Mouse (Mus musculus): Measurements from ENCODE around the gene Tmco5.

DNA sequence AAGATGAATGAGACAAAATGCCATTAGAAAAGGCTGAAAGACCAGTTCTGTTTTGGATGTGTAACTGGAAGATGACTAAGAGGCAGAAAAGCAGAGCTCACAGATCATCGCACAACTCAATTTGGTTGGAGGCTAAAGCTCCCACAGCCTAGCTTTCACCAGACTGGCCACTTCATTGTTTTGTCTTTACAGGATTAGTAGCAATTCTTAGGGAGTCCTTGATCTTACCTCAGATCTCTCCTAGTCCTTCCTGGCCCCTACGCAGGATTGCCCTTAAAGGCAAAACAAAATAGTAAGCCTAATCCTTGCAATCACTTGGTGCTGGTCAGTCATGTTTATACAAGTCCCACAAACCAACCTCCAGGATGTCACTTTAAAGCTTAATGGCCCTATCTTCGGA is 40.7 kb upstream of the Tmco5 start:
- TF ChIP-seq CTCF (IDR thresholded peaks at IDR 0.05; ENCODE audit: low read depth, low read length) (no peak), TAL1 (conservative IDR thresholded peaks at IDR 0.05; ENCODE audit: low read depth, low read length) (no peak), GATA1 (IDR thresholded peaks at IDR 0.05; ENCODE audit: borderline replicate concordance, low read length) (no peak)
